Mouse (Mus musculus) mouse embryonic stem cell (cell line): ENCODE measurements around the gene Clmn.

Experiments used
- in situ Hi-C, 2 experiments: fragments of 300-500 bp; cut with MboI; formaldehyde crosslinking; loops; 1 replicate in 1 of 2; 3 replicates in 1 of 2; pipeline ENCODE4 v1.14.3; 2019 to 2020; ENCODE audit warnings: low sequenced_read_pairs in 2 of 2, low pct_unique_long_range_greater_than_20kb in 1 of 2, mixed read lengths in 1 of 2; ENCODE audit not compliant: unreplicated experiment in 1 of 2

The Clmn gene

DNA sequence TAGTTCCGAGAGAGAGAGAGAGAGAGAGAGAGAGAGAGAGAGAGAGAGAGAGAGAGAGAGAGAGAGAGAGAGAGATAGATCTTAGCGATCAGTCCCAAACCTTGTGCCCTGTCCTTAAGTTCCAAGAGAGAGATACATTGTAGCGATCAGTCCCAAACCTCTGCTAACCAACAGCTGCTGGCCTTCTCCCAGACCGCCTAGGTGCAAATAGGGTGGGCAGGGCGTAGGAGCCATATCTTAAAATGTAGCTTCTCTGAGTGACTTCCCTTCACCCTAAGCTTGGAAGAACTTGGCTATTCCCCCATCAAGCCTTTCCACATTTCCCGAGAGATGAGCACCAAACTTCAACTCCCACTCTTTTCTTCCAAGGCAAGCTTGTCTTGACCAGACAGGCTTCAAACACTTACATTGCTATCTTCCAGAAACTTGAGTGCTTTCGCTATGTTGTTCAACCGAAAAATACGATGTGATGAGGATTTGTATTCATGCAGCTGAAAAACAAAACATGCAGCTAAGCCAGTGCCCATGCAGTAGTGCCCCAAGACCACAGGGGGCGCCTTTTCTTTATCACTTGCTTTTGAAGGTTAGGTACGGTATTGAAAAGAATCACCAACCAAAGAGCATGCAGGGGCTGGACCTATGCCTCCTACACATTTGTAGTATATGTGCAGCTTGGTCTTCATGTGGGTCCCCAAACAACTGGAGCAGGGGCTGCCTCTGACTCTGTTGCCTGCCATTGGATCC, 68.1 kb downstream of the Clmn start:
- in situ Hi-C loops = no loop called here

GRCm38 (mm10) chr12:104794957-104795356, 69.9 kb downstream of the Clmn start:
- in situ Hi-C loops = no loop called here

GRCm38 (mm10) chr12:104793486-104793885, 71.4 kb downstream of the Clmn start:
- in situ Hi-C loops = no loop called here

- in situ Hi-C loops = no loop called here
These were observed 87.3 kb downstream of the Clmn start for GRCm38 (mm10) chr12:104777603-104778002.

GRCm38 (mm10) chr12:104771941-104772340, 92.9 kb downstream of the Clmn start:
- in situ Hi-C loops = no loop called here

DNA sequence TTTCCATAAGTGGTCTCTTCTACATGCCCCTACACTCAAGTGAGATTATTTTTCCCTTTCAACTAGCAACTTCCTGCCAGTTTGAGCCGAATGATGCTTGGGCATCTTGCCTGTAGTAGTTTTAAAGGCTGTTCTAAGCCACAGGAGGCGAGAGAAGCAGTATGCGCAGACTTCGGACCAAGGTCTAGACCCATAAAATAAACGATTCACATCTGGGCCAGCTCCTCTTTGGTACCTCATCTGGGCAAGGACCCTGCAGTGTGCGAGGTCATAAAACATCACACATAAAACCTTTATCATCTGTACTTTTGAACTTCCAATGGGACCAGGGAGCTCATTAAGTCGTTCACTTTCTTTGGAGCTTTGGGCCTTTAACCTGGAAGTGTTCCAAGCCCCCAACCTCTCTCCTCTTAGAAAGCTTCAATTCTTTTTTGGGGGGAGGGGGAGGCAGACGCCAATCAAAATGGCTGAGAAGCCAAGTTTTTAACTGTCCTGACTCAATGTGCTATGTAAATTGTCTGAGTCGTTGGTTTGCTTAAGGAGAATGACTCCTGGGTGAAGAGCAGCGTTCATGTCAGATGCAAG, 95.6 kb downstream of the Clmn start:
- in situ Hi-C loops = no loop called here

DNA sequence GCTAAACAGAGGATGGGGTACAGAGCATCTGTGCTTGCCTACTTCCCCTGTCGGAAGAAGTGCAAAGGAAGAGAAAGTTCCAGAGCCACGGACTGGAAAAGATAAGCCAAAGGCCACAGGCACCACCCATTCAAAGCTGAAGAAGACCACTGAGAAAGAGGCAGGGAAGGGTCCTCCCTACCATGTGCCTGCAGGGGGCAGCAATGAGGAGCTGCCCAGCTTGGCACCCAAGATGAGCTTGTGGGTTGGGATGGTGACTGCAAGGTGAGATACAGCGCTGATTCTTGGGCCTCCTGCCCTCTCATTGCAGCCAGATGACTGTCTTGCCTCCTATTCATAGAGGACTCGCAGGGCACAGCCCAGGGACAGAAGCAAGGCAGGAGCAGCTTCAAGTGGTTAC, 97.7 kb downstream of the Clmn start:
- in situ Hi-C loops = no loop called here

DNA sequence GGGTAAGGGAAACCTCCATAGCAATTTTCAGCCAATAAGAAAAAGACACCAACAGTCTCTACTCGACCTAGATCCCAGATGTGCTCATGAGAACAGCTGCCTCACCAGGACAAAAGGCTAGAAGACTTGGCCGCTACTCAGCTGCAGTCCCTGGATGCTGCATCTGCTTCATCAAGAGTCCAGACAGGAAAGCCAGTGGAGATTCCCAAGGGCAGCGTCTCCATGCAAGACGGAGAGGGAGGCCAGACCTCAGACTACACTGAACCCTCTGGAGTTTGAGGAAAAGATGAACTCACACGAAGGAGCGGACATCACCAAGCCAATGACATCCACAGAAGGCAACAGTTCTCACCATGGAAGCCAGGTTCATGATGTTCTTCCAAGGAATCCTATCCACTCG, 99.1 kb downstream of the Clmn start:
- in situ Hi-C loops = no loop called here

DNA sequence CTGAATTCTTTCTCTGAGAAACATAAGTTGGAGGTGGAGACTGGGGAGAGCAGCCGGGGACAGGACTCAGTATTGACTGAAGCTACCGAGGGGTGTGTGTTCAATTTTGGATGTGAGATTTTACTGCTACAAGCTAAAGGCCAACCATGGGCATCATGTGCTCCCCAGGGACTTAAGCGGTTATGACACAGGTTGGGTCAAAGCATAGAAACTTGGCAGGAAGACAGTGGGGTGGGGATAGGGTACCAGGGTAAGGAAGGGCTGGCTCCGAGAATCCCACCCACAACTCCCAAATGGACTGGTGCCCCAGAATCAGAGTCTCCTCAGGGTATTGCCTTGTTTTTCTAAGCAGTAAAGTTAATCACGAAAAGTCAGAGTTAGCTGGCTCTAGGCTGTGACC, 99.8 kb downstream of the Clmn start:
- in situ Hi-C loops = no loop called here

DNA sequence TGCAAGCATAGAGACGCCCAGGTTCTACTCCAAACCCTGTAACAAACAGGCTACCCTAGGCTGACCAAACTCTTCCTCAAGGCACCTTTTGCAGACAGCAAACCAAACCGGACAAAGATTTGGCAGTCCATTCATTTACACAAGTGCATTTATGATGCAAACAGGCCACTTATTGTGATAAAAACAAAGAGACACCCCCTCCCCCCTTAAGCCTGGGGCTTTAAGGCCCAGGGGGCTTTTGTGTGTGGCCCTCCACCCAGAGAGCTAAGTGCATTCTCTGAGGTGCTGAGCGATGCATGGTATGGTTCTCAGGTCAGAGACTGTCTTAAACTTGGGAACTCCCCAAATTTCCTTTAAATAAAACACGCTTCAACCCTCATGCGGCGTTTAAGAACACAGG, 101.0 kb downstream of the Clmn start:
- in situ Hi-C loops = no loop called here

DNA sequence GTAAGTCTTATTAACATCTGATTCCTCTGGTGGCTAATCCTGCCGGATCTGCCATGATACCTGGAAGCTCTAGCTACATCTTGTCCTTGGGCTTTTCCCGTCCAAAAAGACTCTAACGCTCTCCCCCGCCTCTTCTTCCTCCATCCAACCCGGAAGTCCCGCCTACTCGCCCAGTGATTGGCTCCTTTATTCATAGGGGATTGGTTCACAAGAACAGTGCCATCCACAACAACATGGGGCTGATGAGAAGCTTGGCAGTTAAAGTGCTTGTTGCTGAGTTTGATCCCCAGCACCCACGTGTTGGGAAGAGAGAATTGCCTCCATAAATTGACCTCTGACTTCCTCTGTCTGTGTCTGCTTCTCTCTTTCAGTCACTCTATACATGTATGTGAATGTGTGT, 103.5 kb downstream of the Clmn start:
- in situ Hi-C loops = no loop called here

- in situ Hi-C loops = no loop called here
These were observed 106.8 kb downstream of the Clmn start for GRCm38 (mm10) chr12:104758066-104758465.

GRCm38 (mm10) chr12:104753686-104754085, 111.2 kb downstream of the Clmn start:
- in situ Hi-C loops = no loop called here

GRCm38 (mm10) chr12:104751814-104752765, 112.8 kb downstream of the Clmn start, which contains the start of gene Dicer1:
Dicer1 (minus strand) TSS chr12:104751952.
- in situ Hi-C loops = no loop called here

DNA sequence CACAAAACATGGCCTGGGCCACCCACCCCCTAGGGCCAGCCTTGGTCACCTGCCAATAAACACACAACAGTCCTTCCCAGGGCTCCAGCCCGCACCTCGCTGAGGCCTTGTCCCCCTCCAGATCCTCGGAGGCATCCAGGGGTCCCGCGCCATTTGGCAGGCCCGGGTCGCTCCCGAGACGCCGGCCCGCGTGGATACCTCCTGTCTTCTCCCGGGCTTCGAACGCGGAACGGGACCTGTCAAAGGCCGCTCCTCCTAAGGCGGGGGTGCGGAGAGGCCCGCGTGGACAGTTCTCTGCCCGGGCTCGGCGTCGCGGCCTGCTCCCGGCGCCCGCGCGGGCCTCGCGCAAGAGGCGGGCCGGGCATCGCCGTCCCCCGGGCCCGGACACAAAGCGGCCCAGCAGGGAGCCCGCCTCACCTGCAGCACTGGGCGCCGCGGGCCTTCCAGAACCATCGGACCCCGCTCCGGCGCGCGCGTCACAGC, 113.5 kb downstream of the Clmn start:
- in situ Hi-C loops = no loop called here

- in situ Hi-C loops = no loop called here
These were observed 115.9 kb downstream of the Clmn start for GRCm38 (mm10) chr12:104748946-104749345.

DNA sequence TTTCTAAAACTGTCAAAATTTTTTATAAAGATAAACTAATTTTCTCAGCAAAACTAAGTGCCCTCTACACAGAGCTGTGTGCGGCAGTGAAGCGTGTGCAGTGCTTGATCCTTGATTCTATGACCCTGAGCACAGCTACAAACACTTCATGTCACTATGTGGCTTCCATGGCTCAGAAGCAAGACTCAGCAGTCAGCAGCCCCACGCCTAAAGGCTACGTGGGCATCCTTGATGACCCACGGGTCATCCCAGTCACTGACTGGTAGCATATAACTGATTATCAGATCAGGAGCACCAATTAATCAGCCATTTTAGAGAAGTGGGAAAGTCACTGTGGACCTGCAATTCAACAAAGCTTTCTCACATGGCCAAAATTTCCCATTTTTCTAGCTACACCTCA, 117.6 kb downstream of the Clmn start:
- in situ Hi-C loops = no loop called here

DNA sequence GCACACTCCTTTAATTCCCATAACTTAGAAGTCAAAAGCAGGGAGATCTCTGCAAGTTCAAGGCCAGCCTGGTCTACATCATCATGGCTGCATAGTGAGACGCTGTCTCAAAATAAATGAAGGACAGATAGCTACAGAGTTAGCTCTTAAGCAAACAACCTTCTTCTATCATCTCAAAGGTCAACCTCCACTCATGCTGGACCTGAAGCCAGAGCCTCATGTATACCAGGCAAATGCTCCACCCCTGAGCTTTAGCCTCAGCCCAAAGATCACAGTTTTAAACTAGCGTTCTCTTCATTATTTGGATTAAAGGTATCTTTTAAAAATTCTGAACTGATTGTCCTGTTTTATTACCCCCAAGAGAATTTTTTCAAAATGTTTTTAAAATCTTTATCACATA, 118.3 kb downstream of the Clmn start:
- in situ Hi-C loops = no loop called here

GRCm38 (mm10) chr12:104743687-104744086, 121.2 kb downstream of the Clmn start:
- in situ Hi-C loops = no loop called here
